Mouse (Mus musculus): ENCODE data around the gene Heg1.

- TF ChIP-seq CTCF (IDR thresholded peaks at IDR 0.05; ENCODE audit: borderline replicate concordance, extremely low read depth, insufficient read depth, insufficient read length) (no peak), POLR2A (IDR thresholded peaks at IDR 0.05; ENCODE audit: borderline replicate concordance, extremely low read depth, insufficient read depth, insufficient read length, poor library complexity, severe bottlenecking) (no peak)
Measured at GRCm38 (mm10) chr16:33669072-33669471, 15.1 kb upstream of the Heg1 start.
